Mouse (Mus musculus) forebrain, postnatal 0 days (tissue): ENCODE data around the gene Gopc. TPM values are rescaled to one million over a fixed set of nuclear protein-coding genes. Genes with fewer than 3 reads are reported as not detected.
A peak's percentile ranks its signal among the peaks of the same experiment; 100 is the strongest.

Experiments
- ATAC-seq: fragments of 200-750 bp; cut with Nextera tagmentation; 2 replicates; pipeline ENCODE4 v1.8.0; 2017; ENCODE audit warnings: mild to moderate bottlenecking, moderate library complexity
- DNase-seq: peaks from one replicate; pipeline ENCODE4 v3.0.0-alpha.2; 2015
- H3K27ac ChIP-seq: fragments of 300-500 bp; sonication (generic); 2 replicates; pipeline ENCODE4 v1.5.1; 2014; ENCODE audit warnings: low read depth, mild to moderate bottlenecking, antibody characterized with exemption, low read length, moderate library complexity, mixed read lengths
- H3K27me3 ChIP-seq: fragments of 300-500 bp; sonication (generic); 2 replicates; pipeline ENCODE4 v1.6.1; 2014; ENCODE audit warnings: mild to moderate bottlenecking, low read length, mixed read lengths; ENCODE audit not compliant: insufficient read depth
- H3K36me3 ChIP-seq: fragments of 300-500 bp; sonication (generic); 2 replicates; pipeline ENCODE4 v1.6.1; 2014; ENCODE audit warnings: mild to moderate bottlenecking, moderate library complexity; ENCODE audit not compliant: insufficient read depth
- H3K4me1 ChIP-seq: fragments of 300-500 bp; sonication (generic); 2 replicates; pipeline ENCODE4 v1.6.1; 2014; ENCODE audit warnings: antibody characterized with exemption; ENCODE audit not compliant: insufficient read depth
- H3K4me2 ChIP-seq: fragments of 300-500 bp; sonication (generic); 2 replicates; pipeline ENCODE4 v1.6.1; 2014; ENCODE audit warnings: low read depth, mild to moderate bottlenecking, moderate library complexity
- H3K4me3 ChIP-seq: fragments of 300-500 bp; sonication (generic); 2 replicates; pipeline ENCODE4 v1.5.1; 2014; ENCODE audit warnings: low read depth, low read length, mixed read lengths
- H3K9ac ChIP-seq: fragments of 300-500 bp; sonication (generic); 2 replicates; pipeline ENCODE4 v1.6.1; 2014; ENCODE audit warnings: mild to moderate bottlenecking
- H3K9me3 ChIP-seq: fragments of 300-500 bp; sonication (generic); 2 replicates; pipeline ENCODE4 v1.6.1; 2016; ENCODE audit warnings: low read length
- CTCF ChIP-seq: sonication (generic); IDR thresholded peaks from 2 replicates; pipeline ENCODE4 v1.5.1; 2016; ENCODE audit warnings: antibody characterized with exemption, control low read depth, low read depth
- WGBS: fragments of 180-500 bp; shearing (Covaris S2); extraction: QIAGEN DNeasy Blood & Tissue Kit; methylation state at CpG from one replicate; pipeline ENCODE4 v1.1.7; 2014; 5-methylcytosine and 5-hydroxymethylcytosine counted together
- polyA plus RNA-seq: library from polyadenylated mRNA; unstranded; fragments of >200 nt; fragmentation: Nextera tagmentation; extraction: Ambion mirVana; gene quantifications from 2 replicates; pipeline ENCODE4 v1.2.1, GENCODE M21; 2015
- total RNA-seq: library from RNA; depleted of rRNA; stranded (reverse); fragments of >200 nt; gene quantifications from 2 replicates; pipeline ENCODE4 v1.2.3, GENCODE M21; 2014

The Gopc gene
- total and polyA plus RNA-seq, 2 experiments from 2014 or later, result 22.8 to 22.9 TPM

DNA sequence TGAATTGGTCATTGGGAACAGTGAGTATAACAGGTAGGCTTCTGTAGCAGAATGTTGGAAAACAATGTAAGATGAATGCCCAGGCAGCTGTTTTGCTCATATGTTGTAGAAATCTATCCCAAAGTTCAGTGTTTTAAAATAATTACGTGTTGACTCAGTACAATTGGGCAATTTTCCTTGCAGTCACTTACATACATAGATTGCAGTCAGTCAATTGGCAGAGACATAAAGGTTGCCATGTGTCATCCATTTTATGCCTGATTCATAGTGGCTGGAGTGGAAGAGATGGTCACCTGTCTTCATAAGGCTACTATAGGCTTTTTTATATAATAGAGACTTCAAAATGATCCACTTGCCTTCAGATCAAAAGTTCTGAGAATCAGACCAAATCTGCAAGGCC, 38.6 kb upstream of the Gopc start:
- Histone ChIP-seq H3K9ac (no peak overlapping the region), H3K36me3 (no peaks in the 10 kb centered on the region), H3K4me2 (no peak overlapping the region), H3K27me3 (no peaks in the 10 kb centered on the region), H3K9me3 (no peaks in the 10 kb centered on the region), H3K4me3 (no peak overlapping the region), H3K27ac (no peak overlapping the region), H3K4me1 (peaks cover 24% of the 10 kb centered on the region)
- 86% methylated on average over 1 of the region's 1 CpGs for WGBS
- ATAC-seq (no peak), DNase-seq (no peak)
- TF ChIP-seq CTCF, result no peak

- no peak overlapping the region for H3K4me3 ChIP-seq
- H3K9me3 ChIP-seq, result no peaks in the 10 kb centered on the region
- no peak overlapping the region for H3K27ac ChIP-seq
- 75% methylated on average over 4 of the region's 4 CpGs for WGBS
- DNase-seq (no peak), ATAC-seq (no peak)
- H3K27me3 ChIP-seq, result no peaks in the 10 kb centered on the region
- no peak for TF ChIP-seq CTCF
- peaks cover 24% of the 10 kb centered on the region for H3K4me1 ChIP-seq
- H3K4me2 ChIP-seq, result peak overlapping the region; percentile 70
- H3K9ac ChIP-seq, result no peak overlapping the region
- H3K36me3 ChIP-seq, result no peaks in the 10 kb centered on the region
These were observed 37.5 kb upstream of the Gopc start for GRCm38 (mm10) chr10:52419402-52419801.

DNA sequence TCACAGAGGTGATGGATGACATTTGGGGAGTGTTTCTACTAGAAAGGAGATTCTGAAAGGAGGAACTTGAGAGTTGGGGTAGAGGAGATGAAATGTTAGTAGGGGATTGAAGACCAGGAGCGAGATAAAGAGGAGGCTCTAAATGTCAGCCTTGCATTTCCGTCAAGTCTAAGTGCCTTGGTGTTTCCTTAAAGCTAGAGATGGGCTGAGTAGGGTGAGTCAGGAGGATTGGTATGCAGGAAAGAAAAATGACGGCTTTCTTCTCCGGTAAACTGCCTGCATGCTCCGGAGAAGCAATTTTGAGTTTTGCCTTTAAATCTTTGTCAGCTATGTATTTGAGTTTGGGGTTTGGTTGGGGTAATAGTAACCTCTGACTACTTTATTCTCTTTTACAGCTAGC, 37.0 kb upstream of the Gopc start:
- 66% methylated on average over 5 of the region's 5 CpGs for WGBS
- H3K27ac ChIP-seq, result no peak overlapping the region
- no peaks in the 10 kb centered on the region for H3K27me3 ChIP-seq
- ATAC-seq (no peak), DNase-seq (no peak)
- no peaks in the 10 kb centered on the region for H3K36me3 ChIP-seq
- peak overlapping the region; percentile 88 for H3K4me3 ChIP-seq
- no peak for TF ChIP-seq CTCF
- no peaks in the 10 kb centered on the region for H3K9me3 ChIP-seq
- peak overlapping the region; percentile 70 for H3K4me2 ChIP-seq
- H3K4me1 ChIP-seq, result peaks cover 24% of the 10 kb centered on the region
- peak overlapping the region; percentile 82 for H3K9ac ChIP-seq

- TF ChIP-seq CTCF, result no peak
- peak overlapping the region; percentile 82 for H3K9ac ChIP-seq
- 2% methylated on average over 39 of the region's 39 CpGs for WGBS
These were observed 36.3 kb upstream of the Gopc start for GRCm38 (mm10) chr10:52417998-52418860.

DNA sequence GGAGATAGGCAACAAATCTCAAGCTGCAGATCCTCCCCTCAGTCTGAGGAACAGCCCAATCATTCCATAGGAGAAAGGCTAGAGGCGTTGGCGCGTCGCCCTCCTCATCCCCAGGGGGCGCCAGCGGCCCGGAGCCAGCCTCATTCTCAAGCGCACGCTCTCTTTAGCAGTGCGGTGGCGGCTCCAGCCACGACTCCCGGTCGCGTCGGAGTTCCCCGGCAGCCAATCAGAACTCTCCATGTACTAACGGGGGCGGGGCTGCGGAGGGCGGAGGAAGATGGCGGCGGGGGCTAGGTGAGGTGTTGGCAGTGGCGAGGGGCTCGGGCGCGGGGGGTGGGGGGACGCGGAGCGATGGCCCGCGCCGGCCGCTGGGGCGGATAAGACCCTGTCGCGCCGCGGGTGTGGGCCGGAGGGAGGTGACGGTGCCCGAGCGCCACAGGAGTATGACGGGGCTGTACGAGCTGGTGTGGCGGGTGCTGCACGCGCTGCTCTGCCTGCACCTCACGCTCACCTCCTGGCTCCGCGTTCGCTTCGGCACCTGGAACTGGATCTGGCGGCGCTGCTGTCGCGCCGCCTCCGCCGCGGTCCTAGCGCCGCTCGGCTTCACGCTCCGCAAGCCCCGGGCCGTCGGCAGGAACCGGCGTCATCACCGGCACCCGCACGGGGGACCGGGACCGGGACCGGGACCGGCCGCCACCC, 35.5 kb upstream of the Gopc start, which contains the start of gene Nus1:
TSS of gene Nus1 (plus strand) at position 249 of the 699 bp plus-strand sequence.
- Histone ChIP-seq H3K36me3 (no peaks in the 10 kb centered on the region), H3K4me1 (peaks cover 24% of the 10 kb centered on the region), H3K4me2 (peak within 1 kb of the TSS; percentile 70), H3K9me3 (no peaks in the 10 kb centered on the region), H3K9ac (peak within 1 kb of the TSS; percentile 82), H3K4me3 (peak within 1 kb of the TSS; percentile 88), H3K27ac (peak within 1 kb of the TSS; percentile 97), H3K27me3 (no peaks in the 10 kb centered on the region)
- ATAC-seq (peak; percentile 98), DNase-seq (peak; percentile 100)
- WGBS, result 2% methylated on average over 67 of the region's 79 CpGs
- TF ChIP-seq CTCF, result peak; percentile 94

More at GRCm38 (mm10) chr10:52417998-52418860, 36.3 kb upstream of the Gopc start:
- H3K4me2 ChIP-seq, result peak overlapping the region; percentile 70
- no peaks in the 10 kb centered on the region for H3K36me3 ChIP-seq
- no peaks in the 10 kb centered on the region for H3K27me3 ChIP-seq
- DNase-seq, result no peak
- peak overlapping the region; percentile 97 for H3K27ac ChIP-seq
- peaks cover 24% of the 10 kb centered on the region for H3K4me1 ChIP-seq
- peak; percentile 14 for ATAC-seq
- no peaks in the 10 kb centered on the region for H3K9me3 ChIP-seq
- H3K4me3 ChIP-seq, result peak overlapping the region; percentile 88

DNA sequence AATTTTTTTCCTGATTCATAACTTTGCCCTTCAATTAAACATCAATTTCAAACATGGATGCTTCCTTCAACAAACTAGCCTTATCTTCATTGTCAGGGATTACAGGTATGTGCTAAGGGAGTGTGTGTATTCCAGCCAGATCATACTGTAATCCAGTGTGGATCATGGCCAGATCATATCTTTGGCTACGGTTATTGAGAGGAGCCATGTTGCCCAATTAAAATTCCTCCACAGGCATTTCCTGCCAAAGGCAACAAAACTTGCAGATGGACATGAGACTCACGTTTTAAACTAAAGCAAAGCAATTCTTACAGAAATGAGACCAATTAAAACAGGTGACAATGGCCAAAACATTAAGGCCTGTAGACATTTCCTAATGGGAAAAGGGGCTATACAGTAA, 34.5 kb upstream of the Gopc start:
- no peak for TF ChIP-seq CTCF
- no peak for ATAC-seq

DNA sequence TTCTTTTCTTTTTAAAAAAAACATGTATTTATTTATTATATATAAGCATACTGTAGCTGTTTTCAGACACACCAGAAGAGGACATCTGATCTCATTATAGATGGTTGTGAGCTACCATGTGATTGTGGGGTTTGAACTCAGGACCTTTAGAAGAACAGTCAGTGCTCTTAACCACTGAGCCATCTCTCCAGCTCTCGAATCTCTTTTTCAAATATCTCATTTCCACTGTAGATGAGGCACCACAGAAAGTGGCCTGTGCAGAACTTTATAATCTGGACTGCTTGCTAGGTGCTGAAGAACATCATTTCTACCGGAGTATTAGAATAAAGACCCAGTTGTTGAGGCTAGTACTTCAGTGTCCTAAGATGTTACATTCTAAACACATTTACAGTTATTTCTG, 33.1 kb upstream of the Gopc start:
- Histone ChIP-seq H3K27me3 (no peaks in the 10 kb centered on the region), H3K4me3 (no peak overlapping the region), H3K9ac (no peak overlapping the region), H3K4me1 (peaks cover 20% of the 10 kb centered on the region), H3K27ac (no peak overlapping the region), H3K36me3 (no peaks in the 10 kb centered on the region), H3K9me3 (no peaks in the 10 kb centered on the region), H3K4me2 (no peak overlapping the region)
- DNase-seq (no peak), ATAC-seq (no peak)
- 77% methylated on average over 2 of the region's 2 CpGs for WGBS
- TF ChIP-seq CTCF, result no peak

More for the DNA sequence above, 34.5 kb upstream of the Gopc start:
- H3K27ac ChIP-seq, result peak overlapping the region; percentile 72; the same call in 1 of the 2 replicates
- H3K27me3 ChIP-seq, result no peaks in the 10 kb centered on the region
- H3K9ac ChIP-seq, result peak overlapping the region; percentile 42; the same call in 1 of the 2 replicates
- peaks cover 24% of the 10 kb centered on the region for H3K4me1 ChIP-seq
- WGBS, result 32% methylated on average over 2 of the region's 2 CpGs
- H3K36me3 ChIP-seq, result no peaks in the 10 kb centered on the region
- DNase-seq, result no peak
- peak overlapping the region; percentile 51 for H3K4me2 ChIP-seq
- H3K9me3 ChIP-seq, result no peaks in the 10 kb centered on the region
- H3K4me3 ChIP-seq, result peak overlapping the region; percentile 88
